Mouse (Mus musculus) macrophage (primary cell): Measurements from ENCODE around the gene Ctu1. TPM values are rescaled to one million over a fixed set of nuclear protein-coding genes. Genes with fewer than 3 reads are reported as not detected.

ENCODE experiments used
- polyA plus RNA-seq: library from polyadenylated mRNA; stranded (reverse); fragments of 250-400 nt; gene quantifications from 3 replicates; pipeline ENCODE4 v1.2.4, GENCODE M21; 2018; ENCODE audit warnings: inconsistent platforms

Ctu1 gene
- polyA plus RNA-seq, 1 experiment from 2014 or later, result 2.6 TPM

Other genes starting within 250 kb of the Ctu1 start
- not detected in 3 replicates for gene Lim2, start 244.3 kb upstream of the Ctu1 start, polyA plus RNA-seq
- gene Nkg7, start 234.9 kb upstream of the Ctu1 start, polyA plus RNA-seq, result 0.26 TPM in 1 of 3 replicates, not detected in the others
- not detected in 3 replicates for gene Cldnd2, start 231.2 kb upstream of the Ctu1 start, polyA plus RNA-seq
- 113 to 175 TPM (median 166 TPM) in 3 replicates for gene Etfb, start 227.9 kb upstream of the Ctu1 start, polyA plus RNA-seq
- gene Gm45233, start 227.9 kb upstream of the Ctu1 start, polyA plus RNA-seq, result not detected in 3 replicates
- gene Vsig10l, start 208.9 kb upstream of the Ctu1 start, polyA plus RNA-seq, result 3.1 to 3.5 TPM (median 3.2 TPM) in 3 replicates
- gene Iglon5, start 181.9 kb upstream of the Ctu1 start, polyA plus RNA-seq, result not detected in 3 replicates
- not detected in 3 replicates for gene 4931406B18Rik, start 166.1 kb upstream of the Ctu1 start, polyA plus RNA-seq
- gene Cd33, start 127.6 kb upstream of the Ctu1 start, polyA plus RNA-seq, result 13.2 to 32.1 TPM (median 13.4 TPM) in 3 replicates
- 1.5 to 2.7 TPM (median 2.5 TPM) in 3 replicates for gene Zfp658, start 109.8 kb upstream of the Ctu1 start, polyA plus RNA-seq
- gene Zfp719, start 92.4 kb upstream of the Ctu1 start, polyA plus RNA-seq, result 1.9 to 2.7 TPM (median 2.5 TPM) in 3 replicates
- gene Zfp819, start 64.8 kb upstream of the Ctu1 start, polyA plus RNA-seq, result not detected in 3 replicates
- not detected in 3 replicates for gene Ceacam18, start 37.3 kb upstream of the Ctu1 start, polyA plus RNA-seq
- 0.73 to 2.4 TPM (median 0.83 TPM) in 3 replicates for gene Siglece, start 11.9 kb upstream of the Ctu1 start, polyA plus RNA-seq
- gene Klk14, start 18.4 kb downstream of the Ctu1 start, polyA plus RNA-seq, result not detected in 3 replicates
- gene Klk13, start 40.6 kb downstream of the Ctu1 start, polyA plus RNA-seq, result not detected in 3 replicates
- gene Klk12, start 96.9 kb downstream of the Ctu1 start, polyA plus RNA-seq, result not detected in 3 replicates
- not detected in 3 replicates for gene Klk11, start 102.6 kb downstream of the Ctu1 start, polyA plus RNA-seq
- gene Klk10, start 109.0 kb downstream of the Ctu1 start, polyA plus RNA-seq, result not detected in 3 replicates
- not detected in 3 replicates for gene Klk9, start 119.9 kb downstream of the Ctu1 start, polyA plus RNA-seq
- not detected in 3 replicates for gene Klk8, start 125.6 kb downstream of the Ctu1 start, polyA plus RNA-seq
- not detected in 3 replicates for gene Klk7, start 139.3 kb downstream of the Ctu1 start, polyA plus RNA-seq
- gene Klk6, start 152.5 kb downstream of the Ctu1 start, polyA plus RNA-seq, result not detected in 3 replicates
- gene Klk5, start 170.0 kb downstream of the Ctu1 start, polyA plus RNA-seq, result not detected in 3 replicates
- gene Klk4, start 209.1 kb downstream of the Ctu1 start, polyA plus RNA-seq, result not detected in 3 replicates